Mouse (Mus musculus) skeletal muscle tissue, postnatal 0 days (tissue): ENCODE data around the gene Raver1. TPM values are rescaled to one million over a fixed set of nuclear protein-coding genes. Genes with fewer than 3 reads are reported as not detected.

Source experiments
- microRNA counts: library from miRNA; unstranded; fragments of <30 nt; microRNA quantifications from one replicate; lab custom pipeline; 2015
- microRNA-seq, 2 experiments: library from miRNA; unstranded; fragments of <30 nt; microRNA quantifications; one replicate each; pipeline ENCODE4; 2016
- polyA plus RNA-seq: library from polyadenylated mRNA; unstranded; fragments of >200 nt; fragmentation: Nextera tagmentation; extraction: Ambion mirVana; gene quantifications from 2 replicates; pipeline ENCODE4 v1.2.1, GENCODE M21; 2015

Gene Raver1
- polyA plus RNA-seq = 13.1 and 16.3 TPM in 2 replicates

DNA sequence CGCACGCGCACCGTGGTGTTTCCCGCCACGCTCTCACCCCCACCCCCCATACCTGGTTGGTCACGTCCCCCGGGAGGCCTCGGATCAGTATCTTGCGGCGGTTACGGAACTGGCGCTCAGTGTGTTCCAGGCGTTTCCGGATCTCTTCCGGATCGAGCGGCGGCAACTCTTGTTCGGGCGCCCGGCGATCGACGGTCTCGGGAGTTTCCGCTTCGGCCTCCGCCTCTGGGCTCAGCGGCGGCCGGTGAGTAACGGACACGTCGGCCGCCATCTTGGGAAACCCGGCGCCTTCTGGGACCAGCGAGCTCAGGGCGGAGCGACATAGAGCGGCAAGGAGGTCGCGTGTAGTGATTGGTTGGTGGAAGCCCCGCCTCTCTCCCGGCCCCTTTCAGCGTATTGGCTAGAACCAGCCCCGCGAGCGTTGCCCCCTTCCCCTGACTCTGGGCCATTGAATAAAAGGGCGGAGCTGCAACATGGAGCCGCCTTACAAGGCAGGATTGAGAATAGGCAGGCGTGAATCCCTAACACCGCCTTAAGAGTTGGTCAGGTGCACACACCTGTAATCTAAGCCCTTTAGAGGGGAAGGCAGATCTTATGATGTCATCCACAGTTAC is at the start of gene Raver1, which contains the start of gene Gm38431:
Gene Raver1, minus strand, starts transcription at position 302 of the 614 bp plus-strand sequence.
Gene Gm38431, minus strand, starts transcription at position 291 of the 614 bp plus-strand sequence.

DNA sequence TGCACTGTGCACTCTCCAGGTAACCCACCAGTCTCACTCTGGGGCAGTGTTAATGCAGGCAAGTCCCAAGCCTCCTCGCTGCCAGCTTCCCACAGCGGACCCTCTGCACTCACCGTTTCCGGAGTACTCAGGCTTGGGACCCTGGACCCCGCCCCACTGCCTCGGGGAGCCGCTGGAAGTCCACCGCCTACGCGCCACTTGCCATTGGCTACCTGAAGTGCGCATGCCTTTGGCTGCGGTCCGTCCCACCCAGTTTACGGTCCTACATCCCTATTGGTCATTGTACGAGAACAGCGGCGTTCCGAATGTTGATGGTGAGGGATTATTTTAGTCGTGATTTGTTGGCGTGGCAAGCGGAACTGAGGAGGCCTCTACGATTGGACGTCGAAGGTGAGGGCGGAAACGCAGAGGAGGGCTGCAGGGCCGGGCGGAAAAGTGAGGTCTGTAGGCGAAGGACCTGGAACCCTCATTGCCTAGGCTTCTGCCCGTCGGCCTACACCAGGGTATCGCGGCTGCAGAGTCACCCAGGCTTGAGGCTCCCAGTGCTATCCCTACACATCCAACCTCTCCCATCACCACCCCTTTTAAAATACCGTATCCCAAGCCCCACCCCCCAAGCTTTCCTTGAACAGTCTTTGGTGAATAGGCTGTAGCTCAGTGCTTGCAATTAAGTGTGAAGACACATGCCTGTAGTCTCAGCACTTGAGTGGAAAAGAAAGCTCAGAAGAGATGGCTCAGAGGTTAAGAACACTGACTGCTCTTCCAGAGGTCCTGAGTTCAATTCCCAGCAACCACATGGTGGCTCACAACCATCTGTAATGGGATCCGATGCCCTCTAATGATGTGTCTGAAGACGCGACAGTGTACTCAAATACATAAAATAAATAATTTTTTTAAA is 39.5 kb upstream of the Raver1 start, which contains the start of gene Tyk2:
Gene Tyk2, minus strand, starts transcription at position 185 of the 898 bp plus-strand sequence.

DNA sequence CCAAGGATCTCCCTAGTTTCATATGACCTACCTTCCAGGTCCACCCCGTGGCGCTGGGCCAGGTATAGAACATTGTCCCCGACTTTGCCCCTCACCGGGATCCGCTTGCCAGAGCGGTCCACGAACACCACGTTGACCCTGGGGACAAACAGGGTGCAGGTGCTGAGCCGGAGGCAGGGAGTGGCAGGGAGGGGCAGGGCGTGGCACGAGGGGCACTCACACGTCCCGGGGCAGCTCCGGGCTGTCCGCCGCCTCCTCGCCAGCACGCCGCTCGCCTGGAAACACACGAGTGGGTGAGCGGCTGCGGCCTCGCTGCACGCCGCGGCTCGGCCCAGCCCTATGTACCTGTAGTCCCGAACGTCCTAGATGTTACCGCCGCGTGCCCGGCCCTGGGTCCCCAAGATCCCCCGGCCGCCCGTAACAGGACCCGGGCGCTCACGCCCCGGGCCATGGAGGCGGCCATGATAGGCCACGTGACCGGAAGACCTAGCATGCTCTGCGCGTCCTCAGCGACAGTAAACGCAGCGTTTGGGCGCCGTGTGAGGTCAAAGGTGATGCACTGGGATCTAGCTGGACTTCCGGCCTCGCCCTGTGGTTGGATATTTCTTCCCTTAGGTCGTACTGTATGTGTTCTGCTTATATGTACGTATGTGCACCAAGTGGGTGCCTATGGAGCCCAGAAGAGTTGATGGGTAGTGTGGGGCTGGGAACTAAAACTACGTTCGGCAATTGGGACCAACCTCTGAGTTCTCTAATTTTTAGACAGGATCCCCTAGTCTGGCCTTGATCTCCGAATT is 18.6 kb downstream of the Raver1 start, which contains the start of the genes Gm49373 and Fdx1l:
Gene Gm49373, minus strand, starts transcription at position 53 of the 797 bp plus-strand sequence.
Gene Fdx1l, minus strand, starts transcription at position 571 of the 797 bp plus-strand sequence.

DNA sequence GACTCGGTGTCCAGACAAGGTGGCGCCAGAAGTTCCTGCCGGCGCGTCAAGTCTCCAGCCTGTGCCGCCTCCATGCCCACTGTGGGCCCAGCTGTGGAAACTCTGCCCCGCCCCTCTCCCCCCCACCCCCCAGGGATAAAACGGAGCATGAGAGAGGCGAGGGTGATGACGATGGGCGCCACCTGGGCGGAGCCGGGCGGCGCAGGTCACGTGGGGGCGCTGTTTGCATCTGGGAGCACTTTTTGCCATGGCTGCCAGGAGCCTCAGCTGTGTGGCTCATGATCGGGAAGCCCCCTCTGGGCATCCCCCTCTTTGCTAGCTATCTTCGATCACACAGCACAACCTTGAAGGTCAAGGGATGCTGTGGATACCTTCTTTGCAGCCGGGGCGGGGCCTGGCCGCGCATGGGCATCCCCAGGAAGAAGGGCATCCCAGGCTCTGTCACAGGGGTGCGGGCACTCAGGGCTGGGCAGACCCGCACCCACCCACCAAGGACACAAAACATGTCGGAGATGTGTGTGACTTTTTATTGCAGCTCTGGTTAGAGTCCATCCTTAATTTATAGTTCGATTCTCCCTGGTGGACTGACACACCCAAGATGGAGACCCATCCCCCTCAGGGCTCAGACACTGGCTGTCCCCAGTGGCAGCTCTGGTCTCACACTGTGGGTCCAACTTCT is 24.7 kb downstream of the Raver1 start, which contains the start of gene Zglp1:
Gene Zglp1, minus strand, starts transcription at position 88 of the 679 bp plus-strand sequence.

DNA sequence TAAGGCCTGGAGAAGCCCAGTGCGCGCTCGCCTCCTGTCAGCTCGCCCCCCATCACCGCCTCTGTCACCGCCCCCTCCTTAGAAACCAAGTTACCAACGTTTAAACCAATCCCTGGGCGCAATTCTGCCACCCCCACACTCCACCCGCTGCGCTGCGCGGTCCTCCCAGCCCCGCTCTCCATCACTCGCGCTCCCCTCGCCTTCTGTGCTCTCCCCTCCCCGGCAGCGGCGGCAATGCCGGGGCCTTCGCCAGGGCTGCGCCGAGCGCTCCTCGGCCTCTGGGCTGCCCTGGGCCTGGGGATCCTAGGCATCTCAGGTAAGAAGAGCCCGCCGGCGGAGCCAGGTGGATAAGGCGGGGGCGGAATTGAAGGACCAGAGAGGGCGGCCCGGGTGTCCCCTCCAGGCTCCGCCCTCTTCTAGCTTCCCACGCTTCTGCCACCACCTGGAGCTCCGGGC is 59.9 kb downstream of the Raver1 start, which contains the start of gene Icam5:
Gene Icam5, plus strand, starts transcription at position 178 of the 456 bp plus-strand sequence.

DNA sequence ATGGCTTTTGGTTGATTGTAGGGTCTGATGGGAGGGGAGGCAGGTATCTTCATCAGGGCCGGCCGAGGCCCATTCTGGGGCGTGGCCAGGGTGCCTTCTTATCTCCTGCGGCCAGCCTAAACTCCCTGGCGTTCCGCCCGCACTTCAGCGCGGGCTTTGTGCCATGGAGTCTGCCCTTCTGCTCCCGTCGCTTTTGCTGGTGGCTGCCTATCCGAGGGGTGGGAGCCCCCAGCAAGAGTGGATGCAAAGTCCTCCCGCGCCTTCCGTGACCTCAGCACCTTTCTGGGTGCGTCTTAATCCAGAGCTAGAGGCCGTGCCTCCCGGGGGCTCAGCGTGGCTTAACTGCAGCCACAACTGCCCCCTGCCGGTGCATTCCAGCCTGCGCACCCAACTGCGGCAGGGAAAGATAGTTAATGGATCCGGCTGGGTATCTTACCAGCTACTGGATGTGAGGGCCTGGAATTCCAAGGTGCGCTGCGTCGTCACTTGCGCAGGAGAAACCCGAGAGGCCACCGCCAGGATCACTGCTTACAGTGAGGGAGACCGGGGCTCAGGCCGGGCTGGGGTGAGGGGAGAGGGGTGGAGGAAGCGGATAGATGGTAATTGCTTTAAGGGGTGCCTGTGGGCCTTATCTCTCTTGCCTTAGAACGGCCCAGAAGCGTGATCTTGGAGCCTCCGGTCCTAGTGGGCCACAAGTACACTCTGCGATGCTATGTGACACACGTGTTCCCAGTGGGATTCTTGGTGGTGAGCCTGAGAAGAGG is 62.3 kb downstream of the Raver1 start, which contains the start of gene Icam4:
Gene Icam4, plus strand, starts transcription at position 83 of the 764 bp plus-strand sequence.

MicroRNAs within 50 kb of the gene (microRNA counts, 519-probe panel; counts per million panel counts)
- microRNA mmu-miR-1900 (lab: Ali Mortazavi, UCI) = 296 counts per million, percentile 58 among the panel's probes with 10 or more counts

Small RNAs within 50 kb of the gene (microRNA-seq; reads per million reads assigned to microRNA genes)
- gene Mir1900 = 0 reads per million in 2 experiments
- gene Mir7082 = 0.30 to 1.3 reads per million in 2 experiments

Other genes starting within 250 kb of the Raver1 start
- 5.3 and 6.4 TPM in 2 replicates for gene A230050P20Rik, start 223.4 kb downstream of the Raver1 start, polyA plus RNA-seq
- 4.1 and 4.4 TPM in 2 replicates for gene Angptl6, start 212.3 kb downstream of the Raver1 start, polyA plus RNA-seq
- gene Ppan, start 203.8 kb downstream of the Raver1 start, polyA plus RNA-seq = 27.7 and 28.3 TPM in 2 replicates
- 205 and 214 TPM in 2 replicates for gene Eif3g, start 193.4 kb downstream of the Raver1 start, polyA plus RNA-seq
- gene Dnmt1, start 132.1 kb downstream of the Raver1 start, polyA plus RNA-seq = 12.7 and 13.9 TPM in 2 replicates
- gene S1pr2, start 115.2 kb downstream of the Raver1 start, polyA plus RNA-seq = 14.7 and 17.5 TPM in 2 replicates
- 100 and 101 TPM in 2 replicates for gene Mrpl4, start 89.3 kb downstream of the Raver1 start, polyA plus RNA-seq
- 5.1 and 7.8 TPM in 2 replicates for gene Icam1, start 76.0 kb downstream of the Raver1 start, polyA plus RNA-seq
- 0.26 and 0.32 TPM in 2 replicates for gene Icam4, start 62.6 kb downstream of the Raver1 start, polyA plus RNA-seq
- gene Icam5, start 59.9 kb downstream of the Raver1 start, polyA plus RNA-seq = 0.06 and 0.10 TPM in 2 replicates
- gene Zglp1, start 24.9 kb downstream of the Raver1 start, polyA plus RNA-seq = 0.54 TPM in 1 of 2 replicates, not detected in the other
- gene Gm49373, start 18.9 kb downstream of the Raver1 start, polyA plus RNA-seq = 0.09 and 0.21 TPM in 2 replicates
- 46.8 and 48.7 TPM in 2 replicates for gene Fdx1l, start 18.4 kb downstream of the Raver1 start, polyA plus RNA-seq
- gene Gm38431, start within 50 bp of the Raver1 start, polyA plus RNA-seq = 0.76 and 0.97 TPM in 2 replicates
- 6.3 and 6.6 TPM in 2 replicates for gene Tyk2, start 39.2 kb upstream of the Raver1 start, polyA plus RNA-seq
- 145 and 165 TPM in 2 replicates for gene Cdc37, start 58.0 kb upstream of the Raver1 start, polyA plus RNA-seq
- 6.5 and 7.2 TPM in 2 replicates for gene Pde4a, start 73.7 kb upstream of the Raver1 start, polyA plus RNA-seq
- 53.3 and 55.3 TPM in 2 replicates for gene Keap1, start 147.4 kb upstream of the Raver1 start, polyA plus RNA-seq
- 0.09 and 0.57 TPM in 2 replicates for gene S1pr5, start 156.4 kb upstream of the Raver1 start, polyA plus RNA-seq
- gene Atg4d, start 173.3 kb upstream of the Raver1 start, polyA plus RNA-seq = 29.1 and 32.1 TPM in 2 replicates
- gene Kri1, start 196.0 kb upstream of the Raver1 start, polyA plus RNA-seq = 7.5 and 9.2 TPM in 2 replicates
- 51.6 and 53.4 TPM in 2 replicates for gene Cdkn2d, start 199.4 kb upstream of the Raver1 start, polyA plus RNA-seq
- 0.83 TPM in 1 of 2 replicates, not detected in the other for gene Ap1m2, start 220.3 kb upstream of the Raver1 start, polyA plus RNA-seq
- 94.4 and 107 TPM in 2 replicates for gene Slc44a2, start 228.7 kb upstream of the Raver1 start, polyA plus RNA-seq